Mouse (Mus musculus): ENCODE data around the gene Dlst. TPM values are rescaled to one million over a fixed set of nuclear protein-coding genes. Genes with fewer than 3 reads are reported as not detected.
A peak's percentile ranks its signal among the peaks of the same experiment; 100 is the strongest.

Dlst gene
- 108 and 109 TPM in 2 replicates for polyA plus RNA-seq (2015; fragmentation: Nextera tagmentation; extraction: Ambion mirVana)

- peaks cover 41% of the 10 kb centered on the region for H3K4me1 ChIP-seq
- H3K27me3 ChIP-seq = no peaks in the 10 kb centered on the region
- H3K9ac ChIP-seq = peak within 1 kb of the TSS; percentile 93
- H3K36me3 ChIP-seq = peaks cover 4% of the 10 kb centered on the region; the same call in 1 of the 2 replicates
- under 1% methylated on average over 83 of the region's 83 CpGs for WGBS
- H3K4me3 ChIP-seq = peak within 1 kb of the TSS; percentile 84
- H3K9me3 ChIP-seq = no peaks in the 10 kb centered on the region
- H3K4me2 ChIP-seq = peak within 1 kb of the TSS; percentile 78
- H3K27ac ChIP-seq = peak within 1 kb of the TSS; percentile 84
- ATAC-seq (ENCODE audit: borderline replicate concordance, extremely low read depth, low FRiP score, low TSS enrichment) = peak; percentile 97
These were observed at the start of gene Dlst, which contains the start of gene Prox2 for GRCm38 (mm10) chr12:85110698-85111592. TSS of gene Dlst (plus strand) at chr12:85110833. TSS of gene Prox2 (minus strand) at chr12:85110759.

- no peak overlapping the region for H3K4me2 ChIP-seq
- no peaks in the 10 kb centered on the region for H3K27me3 ChIP-seq
- peaks cover 52% of the 10 kb centered on the region for H3K36me3 ChIP-seq
- H3K9me3 ChIP-seq = no peaks in the 10 kb centered on the region
- H3K4me3 ChIP-seq = no peak overlapping the region
- no peak overlapping the region for H3K9ac ChIP-seq
- H3K4me1 ChIP-seq = no peaks in the 10 kb centered on the region
- no peak overlapping the region for H3K27ac ChIP-seq
- ATAC-seq (ENCODE audit: borderline replicate concordance, extremely low read depth, low FRiP score, low TSS enrichment) = no peak
These were observed 39.6 kb upstream of the Dlst start for GRCm38 (mm10) chr12:85071043-85071442.

- Histone ChIP-seq H3K9ac (no peak overlapping the region), H3K27ac (no peak overlapping the region), H3K4me2 (no peak overlapping the region), H3K9me3 (no peaks in the 10 kb centered on the region), H3K4me3 (no peak overlapping the region), H3K36me3 (peaks cover 15% of the 10 kb centered on the region), H3K4me1 (no peaks in the 10 kb centered on the region), H3K27me3 (no peaks in the 10 kb centered on the region)
- no peak for ATAC-seq (ENCODE audit: borderline replicate concordance, extremely low read depth, low FRiP score, low TSS enrichment)
- 87% methylated on average over 3 of the region's 3 CpGs for WGBS
These were observed 33.5 kb upstream of the Dlst start for GRCm38 (mm10) chr12:85077100-85077499.

DNA sequence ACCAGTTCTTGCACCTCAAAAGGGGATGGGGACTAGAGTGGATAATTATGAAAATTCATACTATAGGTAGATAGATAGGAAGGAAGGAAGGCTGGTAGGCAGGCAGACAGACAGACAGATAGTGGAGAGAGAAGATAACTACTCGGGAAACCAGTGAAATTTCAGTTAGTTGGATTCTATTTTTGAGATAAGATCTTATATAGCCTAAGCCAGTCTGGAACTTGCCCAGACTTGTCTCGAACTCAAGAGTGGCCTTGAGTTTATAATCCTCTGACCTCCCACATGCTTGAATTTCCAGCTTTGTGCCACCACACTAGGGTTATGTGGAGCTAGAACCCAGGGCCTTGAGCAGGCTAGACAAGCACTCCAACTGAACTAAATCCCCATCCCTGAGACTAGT, 26.4 kb upstream of the Dlst start:
- 76% methylated on average over 2 of the region's 2 CpGs for WGBS
- H3K27me3 ChIP-seq = no peaks in the 10 kb centered on the region
- peaks cover 23% of the 10 kb centered on the region for H3K36me3 ChIP-seq
- H3K27ac ChIP-seq = no peak overlapping the region
- ATAC-seq (ENCODE audit: borderline replicate concordance, extremely low read depth, low FRiP score, low TSS enrichment) = no peak
- H3K4me3 ChIP-seq = no peak overlapping the region
- no peaks in the 10 kb centered on the region for H3K4me1 ChIP-seq
- H3K4me2 ChIP-seq = no peak overlapping the region
- H3K9me3 ChIP-seq = no peaks in the 10 kb centered on the region
- no peak overlapping the region for H3K9ac ChIP-seq

DNA sequence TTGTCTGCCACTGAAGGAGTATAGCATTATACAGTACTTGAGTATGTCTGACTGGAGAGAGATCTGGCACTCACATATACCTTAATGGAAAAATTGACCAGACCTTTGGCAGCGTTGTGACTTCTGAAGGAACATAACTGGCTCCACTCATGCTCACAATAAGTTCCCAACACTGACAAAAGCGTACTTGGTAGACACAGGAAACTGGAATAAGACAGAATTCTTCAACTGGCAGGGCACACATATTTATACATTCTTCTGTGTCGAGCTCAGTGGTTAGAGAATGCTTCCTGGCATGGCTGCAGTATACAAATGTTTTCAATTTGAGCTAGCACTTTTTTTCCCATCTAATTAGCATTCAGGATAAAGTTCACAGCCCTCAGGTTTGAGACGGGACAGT, 25.7 kb upstream of the Dlst start:
- no peak overlapping the region for H3K4me3 ChIP-seq
- whole genome bisulfite sequencing = 67% methylated on average over 4 of the region's 4 CpGs

DNA sequence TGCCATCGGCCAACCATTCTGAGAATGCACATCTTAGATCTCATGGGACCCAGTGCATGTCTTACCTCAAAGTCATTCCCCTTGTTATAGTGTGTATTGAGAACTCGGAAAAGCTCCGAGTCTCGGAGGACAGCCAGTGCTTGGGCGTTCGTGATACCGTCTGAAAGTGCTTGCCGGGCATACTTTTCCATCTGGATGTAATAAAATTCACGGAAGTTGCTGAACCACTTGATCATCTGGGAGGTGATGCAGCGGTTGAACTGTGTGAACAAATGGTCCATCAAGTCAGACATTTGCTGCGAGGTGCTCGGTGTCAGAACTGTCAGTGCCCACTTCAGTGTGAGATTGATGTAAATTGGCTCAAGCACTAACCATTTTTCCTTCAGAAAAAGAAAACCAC, 22.8 kb upstream of the Dlst start:
- WGBS = 89% methylated on average over 12 of the region's 12 CpGs
- Histone ChIP-seq H3K9ac (no peak overlapping the region), H3K4me1 (no peaks in the 10 kb centered on the region), H3K4me3 (no peak overlapping the region), H3K27ac (no peak overlapping the region), H3K36me3 (peaks cover 25% of the 10 kb centered on the region), H3K9me3 (no peaks in the 10 kb centered on the region), H3K27me3 (no peaks in the 10 kb centered on the region), H3K4me2 (no peak overlapping the region)
- ATAC-seq (ENCODE audit: borderline replicate concordance, extremely low read depth, low FRiP score, low TSS enrichment) = no peak

More for the DNA sequence above, 25.7 kb upstream of the Dlst start:
- ATAC-seq (ENCODE audit: borderline replicate concordance, extremely low read depth, low FRiP score, low TSS enrichment) = no peak
- Histone ChIP-seq H3K9ac (no peak overlapping the region), H3K36me3 (peaks cover 25% of the 10 kb centered on the region), H3K27ac (no peak overlapping the region), H3K4me2 (no peak overlapping the region), H3K9me3 (no peaks in the 10 kb centered on the region), H3K4me1 (no peaks in the 10 kb centered on the region), H3K27me3 (no peaks in the 10 kb centered on the region)

DNA sequence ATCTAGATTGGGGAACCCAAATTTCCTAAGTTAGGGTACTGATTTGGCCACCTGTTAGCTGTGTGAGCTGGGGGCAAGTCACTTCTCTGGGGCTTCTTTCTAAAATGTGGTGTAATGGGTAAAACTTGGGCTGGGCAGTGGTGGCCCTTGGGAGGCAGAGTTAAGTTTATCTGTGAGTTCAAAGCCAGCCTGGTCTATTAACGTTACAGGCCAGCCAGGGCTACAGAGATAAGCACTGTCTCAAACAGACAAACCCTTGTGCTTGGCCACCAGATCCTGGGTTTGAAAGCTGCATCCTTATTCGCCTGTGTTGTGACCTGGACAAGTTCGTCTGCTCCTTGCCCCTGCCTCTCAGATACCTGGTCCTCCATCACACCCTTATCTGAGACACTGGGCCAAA, 19.4 kb upstream of the Dlst start:
- Histone ChIP-seq H3K9ac (no peak overlapping the region), H3K9me3 (no peaks in the 10 kb centered on the region), H3K36me3 (peaks cover 25% of the 10 kb centered on the region), H3K4me2 (no peak overlapping the region), H3K27ac (no peak overlapping the region), H3K27me3 (no peaks in the 10 kb centered on the region), H3K4me3 (no peak overlapping the region), H3K4me1 (peaks cover 10% of the 10 kb centered on the region)
- 70% methylated on average over 3 of the region's 3 CpGs for WGBS
- ATAC-seq (ENCODE audit: borderline replicate concordance, extremely low read depth, low FRiP score, low TSS enrichment) = no peak

DNA sequence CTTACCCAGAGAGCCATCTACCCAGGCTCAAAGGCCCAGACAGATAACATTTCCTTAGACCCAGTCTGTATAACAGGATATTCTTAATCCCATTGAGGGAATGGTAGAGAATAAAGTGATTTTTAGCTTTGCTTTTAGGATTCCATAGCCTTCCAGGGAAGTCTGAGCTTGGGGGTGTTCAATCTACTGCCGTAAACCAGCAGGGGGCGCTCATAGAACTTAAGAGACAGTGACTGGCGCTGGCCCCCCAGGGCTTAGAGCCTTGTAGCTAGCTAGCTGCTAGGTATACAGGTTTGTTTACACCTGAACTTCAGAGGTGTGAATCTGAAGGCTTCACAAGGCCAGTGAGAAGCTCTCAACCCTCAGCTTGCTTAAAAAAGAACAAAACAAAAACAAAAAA, 18.4 kb upstream of the Dlst start:
- H3K4me3 ChIP-seq = no peak overlapping the region
- 7% methylated on average over 3 of the region's 3 CpGs for WGBS
- H3K27ac ChIP-seq = no peak overlapping the region
- H3K4me1 ChIP-seq = peaks cover 10% of the 10 kb centered on the region
- no peak overlapping the region for H3K9ac ChIP-seq
- no peaks in the 10 kb centered on the region for H3K27me3 ChIP-seq
- peaks cover 20% of the 10 kb centered on the region; the same call in 1 of the 2 replicates for H3K36me3 ChIP-seq
- H3K9me3 ChIP-seq = no peaks in the 10 kb centered on the region
- H3K4me2 ChIP-seq = no peak overlapping the region
- ATAC-seq (ENCODE audit: borderline replicate concordance, extremely low read depth, low FRiP score, low TSS enrichment) = no peak

DNA sequence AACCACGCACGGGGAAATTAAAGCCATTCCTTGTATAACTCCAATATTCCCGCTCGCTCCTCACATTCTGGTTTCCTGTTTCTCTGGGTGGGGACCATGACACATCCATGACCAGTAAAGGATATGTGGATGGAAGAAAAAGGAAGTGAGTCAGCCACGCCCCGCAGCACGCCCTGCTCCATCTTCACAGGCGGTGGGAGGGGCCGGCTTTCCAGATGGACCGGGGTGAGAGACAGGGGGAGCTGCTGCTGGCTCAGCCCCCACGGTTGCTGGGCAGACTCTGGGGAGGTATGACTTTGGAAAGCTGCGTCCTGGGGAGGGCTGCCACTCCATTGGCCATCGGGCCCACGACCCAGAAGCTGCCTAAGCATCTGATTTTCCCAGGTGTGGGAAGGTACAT, 16.6 kb upstream of the Dlst start:
- H3K4me2 ChIP-seq = peak overlapping the region; percentile 27
- peaks cover 10% of the 10 kb centered on the region for H3K4me1 ChIP-seq
- no peaks in the 10 kb centered on the region for H3K27me3 ChIP-seq
- H3K27ac ChIP-seq = no peak overlapping the region
- H3K9ac ChIP-seq = no peak overlapping the region
- peaks cover 5% of the 10 kb centered on the region; the same call in 1 of the 2 replicates for H3K36me3 ChIP-seq
- H3K4me3 ChIP-seq = no peak overlapping the region
- no peaks in the 10 kb centered on the region for H3K9me3 ChIP-seq
- peak; percentile 80 for ATAC-seq (ENCODE audit: borderline replicate concordance, extremely low read depth, low FRiP score, low TSS enrichment)
- 19% methylated on average over 14 of the region's 14 CpGs for WGBS

GRCm38 (mm10) chr12:85094706-85095105, 15.9 kb upstream of the Dlst start:
- H3K4me3 ChIP-seq = no peak overlapping the region
- H3K36me3 ChIP-seq = no peaks in the 10 kb centered on the region
- no peak overlapping the region for H3K9ac ChIP-seq
- H3K9me3 ChIP-seq = no peaks in the 10 kb centered on the region
- no peak overlapping the region for H3K27ac ChIP-seq
- no peaks in the 10 kb centered on the region for H3K27me3 ChIP-seq
- 0 out of 2 replicates have a peak overlapping the region, but pooled peaks have one; percentile 27 for H3K4me2 ChIP-seq
- peaks cover 10% of the 10 kb centered on the region for H3K4me1 ChIP-seq
- WGBS = 67% methylated on average over 10 of the region's 10 CpGs
- ATAC-seq (ENCODE audit: borderline replicate concordance, extremely low read depth, low FRiP score, low TSS enrichment) = peak; percentile 9; the same call in 1 of the 2 replicates

GRCm38 (mm10) chr12:85095146-85095545, 15.5 kb upstream of the Dlst start:
- no peak for ATAC-seq (ENCODE audit: borderline replicate concordance, extremely low read depth, low FRiP score, low TSS enrichment)
- no peak overlapping the region for H3K27ac ChIP-seq
- H3K9me3 ChIP-seq = no peaks in the 10 kb centered on the region
- no peaks in the 10 kb centered on the region for H3K36me3 ChIP-seq
- WGBS = 78% methylated on average over 11 of the region's 11 CpGs
- H3K4me3 ChIP-seq = no peak overlapping the region
- H3K4me1 ChIP-seq = peaks cover 10% of the 10 kb centered on the region
- H3K4me2 ChIP-seq = no peak overlapping the region
- no peaks in the 10 kb centered on the region for H3K27me3 ChIP-seq
- H3K9ac ChIP-seq = no peak overlapping the region

DNA sequence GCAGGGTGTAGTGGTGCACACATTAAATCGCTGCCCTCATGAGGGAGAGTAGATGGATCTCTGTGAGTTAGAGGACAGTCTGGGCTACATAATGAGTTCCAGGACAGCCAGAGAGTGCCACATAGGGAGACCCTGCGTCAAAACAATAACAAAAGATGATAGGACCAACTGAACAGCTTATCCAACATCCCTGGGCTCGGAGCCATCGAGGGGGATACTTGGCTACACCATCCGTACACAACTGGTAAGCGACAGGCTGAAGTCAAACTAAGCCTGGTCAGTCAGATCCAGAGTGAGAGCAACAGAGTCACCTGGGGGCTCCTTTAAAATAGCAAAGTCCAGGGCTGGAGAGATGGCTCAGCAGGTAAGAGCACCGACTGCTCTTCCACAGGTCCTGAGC, 14.8 kb upstream of the Dlst start:
- H3K9me3 ChIP-seq = no peaks in the 10 kb centered on the region
- ATAC-seq (ENCODE audit: borderline replicate concordance, extremely low read depth, low FRiP score, low TSS enrichment) = no peak
- no peak overlapping the region for H3K9ac ChIP-seq
- no peaks in the 10 kb centered on the region for H3K36me3 ChIP-seq
- no peak overlapping the region for H3K4me3 ChIP-seq
- H3K4me1 ChIP-seq = peaks cover 10% of the 10 kb centered on the region
- 75% methylated on average over 7 of the region's 7 CpGs for WGBS
- no peak overlapping the region for H3K4me2 ChIP-seq
- H3K27me3 ChIP-seq = no peaks in the 10 kb centered on the region
- H3K27ac ChIP-seq = no peak overlapping the region
